Mouse (Mus musculus) heart, postnatal 0 days (tissue): ENCODE measurements around the gene Dip2b.

Experiments
- CTCF ChIP-seq: IDR thresholded peaks from 2 replicates; pipeline ENCODE4 v1.5.1; 2016; ENCODE audit warnings: antibody characterized with exemption, control low read depth, low read depth
- EP300 ChIP-seq: IDR thresholded peaks from 2 replicates; pipeline ENCODE4 v1.6.1; 2016; ENCODE audit warnings: antibody characterized with exemption, low read depth

DNA sequence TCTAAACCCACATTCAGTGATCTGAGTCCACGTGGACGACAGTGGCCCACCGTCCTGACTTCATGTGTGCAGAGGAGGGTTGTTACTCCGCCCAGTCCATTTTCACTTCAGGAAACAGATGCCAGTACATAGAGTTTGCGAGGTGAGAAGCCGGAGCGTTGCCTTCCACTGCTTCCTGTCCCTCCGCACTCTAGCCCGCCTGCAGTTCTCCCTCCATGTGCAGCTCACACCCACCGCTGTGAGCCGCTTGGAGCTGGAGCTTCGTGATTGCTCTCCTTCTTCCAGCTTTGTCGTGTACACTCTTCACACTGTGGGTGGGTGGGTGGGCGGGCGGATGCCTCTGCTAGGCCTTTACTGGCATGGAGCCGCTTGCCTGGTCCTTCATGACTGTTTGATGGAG is 53.8 kb downstream of the Dip2b start:
- no peak for TF ChIP-seq CTCF
- no peak for TF ChIP-seq EP300
